Mouse (Mus musculus): ENCODE results near the gene Kdm4c. TPM values are rescaled to one million over a fixed set of nuclear protein-coding genes. Genes with fewer than 3 reads are reported as not detected.

Kdm4c gene
- 0.26 and 0.40 TPM in 2 replicates for polyA plus RNA-seq (2012; rRNA removed)

GRCm38 (mm10) chr4:74242176-74242575 is at the start of gene Kdm4c:
Kdm4c (plus strand) TSS chr4:74242497.

Other genes starting within 250 kb of the Kdm4c start
- gene Frmd3, start 229.1 kb upstream of the Kdm4c start, polyA plus RNA-seq (2012; rRNA removed), result 0.04 and 0.08 TPM in 2 replicates